Mouse (Mus musculus): ENCODE measurements around the gene Med13l.

The Med13l gene

GRCm38 (mm10) chr5:118704148-118704547, 143.7 kb downstream of the Med13l start:
- no peak for DNase-seq

DNA sequence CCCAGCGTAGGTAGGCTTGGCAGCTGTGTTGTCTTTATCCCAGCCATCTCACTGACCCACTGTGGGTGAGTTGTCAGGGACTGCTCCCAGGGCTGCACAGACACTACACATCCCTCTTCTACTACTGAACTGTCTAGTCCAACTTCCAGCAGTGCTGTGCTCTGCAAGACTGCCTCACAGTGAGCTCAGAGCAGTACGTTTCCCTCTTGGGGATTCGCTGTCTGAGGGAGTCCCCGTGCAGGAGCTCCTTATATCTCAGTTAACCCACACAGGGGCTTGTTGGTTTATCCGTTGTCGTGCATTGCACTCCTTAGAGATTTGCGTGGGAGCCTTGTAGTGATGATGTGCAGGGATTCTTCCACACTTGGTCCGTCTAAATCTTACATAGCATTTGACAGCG, 144.5 kb downstream of the Med13l start:
- DNase-seq: no peak

DNA sequence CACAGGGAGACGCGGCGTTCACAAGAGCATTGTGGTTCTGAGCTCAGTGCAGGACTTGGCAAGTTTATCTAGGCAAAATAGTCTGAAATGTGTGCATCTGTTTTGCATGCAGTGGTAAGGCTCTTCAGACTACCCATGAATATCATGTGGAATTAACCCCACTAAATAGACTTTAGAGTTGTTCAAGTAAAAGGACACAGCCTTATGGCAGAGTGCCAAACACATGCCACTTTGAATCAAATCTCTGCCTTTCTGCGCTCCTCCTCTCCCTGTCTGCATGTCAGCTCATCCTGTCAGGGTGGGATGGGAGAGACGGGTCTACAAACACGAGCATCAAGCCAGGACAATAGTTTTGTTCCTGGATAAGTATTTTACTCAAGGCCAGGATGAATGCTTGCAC, 145.5 kb downstream of the Med13l start:
- DNase-seq: no peak

DNA sequence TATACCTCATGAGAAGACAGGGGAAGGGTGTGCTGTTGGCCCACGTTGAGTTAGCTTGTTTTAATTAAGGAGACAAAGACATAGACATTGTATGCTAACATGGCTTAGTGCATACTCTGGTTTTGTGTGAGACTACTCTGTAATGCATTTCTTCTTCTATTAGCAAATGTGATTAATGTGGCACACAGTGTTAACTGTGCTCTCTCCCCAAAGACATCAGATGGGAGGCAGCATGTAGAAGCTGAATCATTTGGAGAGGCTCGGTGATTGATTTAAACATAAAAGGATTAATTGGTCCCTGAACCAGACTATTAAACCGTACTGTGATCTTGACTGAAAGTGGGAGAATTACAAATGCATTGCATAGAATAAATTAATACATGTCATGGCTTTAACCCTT, 145.9 kb downstream of the Med13l start:
- no peak for DNase-seq

DNA sequence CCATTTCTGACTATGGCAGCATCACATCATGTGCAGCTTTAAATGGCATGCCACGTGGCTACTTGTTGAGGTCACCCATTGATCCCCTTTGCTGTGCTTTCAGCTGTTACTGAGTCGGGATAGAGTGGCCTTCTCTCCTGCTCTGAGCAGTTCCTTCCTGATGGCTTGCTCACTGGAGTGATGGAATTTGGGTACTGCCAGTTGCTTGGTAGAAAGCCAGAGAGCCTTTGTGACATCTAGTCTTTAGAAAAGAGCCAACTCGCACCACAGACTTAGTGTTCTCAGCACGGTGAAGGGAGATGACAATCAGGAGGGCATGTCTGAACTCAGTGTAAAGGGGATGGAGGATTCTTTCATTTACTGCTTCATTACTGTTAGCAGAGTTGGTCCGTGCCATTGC, 147.0 kb downstream of the Med13l start:
- DNase-seq: no peak

GRCm38 (mm10) chr5:118708215-118708949, 147.9 kb downstream of the Med13l start:
- peak; percentile 84 for DNase-seq

GRCm38 (mm10) chr5:118709847-118710251, 149.4 kb downstream of the Med13l start:
- peak; percentile 52 for DNase-seq

GRCm38 (mm10) chr5:118715518-118715917, 155.0 kb downstream of the Med13l start:
- DNase-seq: no peak

GRCm38 (mm10) chr5:118716295-118717271, 156.1 kb downstream of the Med13l start:
- DNase-seq: no peak

DNA sequence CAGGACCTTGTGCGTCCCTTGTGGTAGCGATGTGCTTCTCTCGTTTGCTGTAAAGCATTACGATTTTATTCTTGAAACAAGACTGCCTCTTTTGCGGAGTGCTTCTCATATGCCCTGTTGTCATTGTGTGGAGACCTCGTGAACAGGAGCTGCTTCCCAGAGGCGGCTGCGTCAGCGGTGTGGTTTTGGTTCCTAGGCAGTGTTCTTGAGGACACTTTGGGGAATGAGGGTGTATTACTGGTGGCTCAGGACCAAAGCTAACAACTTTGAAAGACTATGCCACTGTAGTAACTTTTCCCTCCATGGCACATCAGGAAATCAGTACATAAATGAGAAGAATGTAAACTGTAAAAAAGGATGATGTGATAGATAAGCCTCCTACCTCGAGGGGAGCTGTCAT, 157.0 kb downstream of the Med13l start:
- no peak for DNase-seq

DNA sequence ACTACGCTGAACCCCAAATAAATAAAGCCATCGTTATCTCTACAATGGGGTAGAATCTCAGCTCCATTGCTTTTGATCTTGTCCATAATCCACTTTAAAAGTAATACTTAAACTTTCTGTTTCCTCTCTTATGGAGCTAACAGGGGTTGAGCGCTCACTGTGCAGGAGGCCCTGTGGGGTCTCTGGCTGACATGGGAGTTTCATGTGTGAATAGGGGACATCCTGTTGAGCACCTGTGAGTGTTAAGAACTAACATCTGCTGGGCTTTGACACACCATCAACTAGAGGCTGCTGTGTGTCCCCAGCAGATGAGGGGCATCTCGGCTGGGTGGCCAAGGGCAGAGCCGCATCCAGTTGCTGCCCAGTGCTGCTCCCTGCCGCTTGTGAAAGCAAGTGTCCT, 157.6 kb downstream of the Med13l start:
- no peak for DNase-seq

DNA sequence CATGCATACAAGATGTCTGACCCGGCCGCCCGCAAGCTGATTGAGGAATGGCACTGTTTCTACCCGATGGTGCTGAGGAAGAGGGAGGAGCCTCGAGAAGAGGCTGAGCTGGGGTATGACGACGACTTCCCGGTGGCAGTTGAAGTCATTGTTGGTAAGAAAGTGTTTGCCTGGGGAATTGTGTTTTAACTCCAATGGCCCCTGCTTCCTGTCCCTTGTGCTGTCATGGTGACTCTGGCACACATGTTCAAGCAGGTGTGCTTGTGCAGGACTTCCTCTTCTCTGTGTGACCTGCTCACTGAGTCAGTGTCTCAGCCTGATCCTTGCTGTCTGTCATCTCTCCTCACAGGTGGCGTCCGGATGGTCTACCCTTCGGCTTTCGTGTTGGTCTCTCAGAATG, 160.9 kb downstream of the Med13l start:
- no peak for DNase-seq

DNA sequence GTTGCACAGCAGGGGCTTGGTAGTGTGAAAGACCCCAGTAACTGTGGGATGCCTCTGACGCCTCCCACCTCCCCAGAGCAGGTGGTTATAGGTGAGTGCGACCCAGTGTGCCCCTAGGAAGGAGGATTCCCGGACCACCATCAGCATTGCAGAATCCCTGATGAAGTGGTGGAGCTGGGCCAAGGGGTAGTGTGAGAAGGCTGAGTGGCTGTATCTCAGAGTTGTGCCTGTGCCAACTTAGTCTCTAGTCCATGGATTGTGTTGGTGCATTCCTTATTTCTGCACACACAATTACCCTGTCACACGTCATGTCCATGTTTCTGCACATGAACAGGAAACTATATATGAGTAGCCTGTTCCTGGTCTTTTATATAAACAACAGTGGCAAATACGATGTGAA, 161.4 kb downstream of the Med13l start:
- no peak for DNase-seq

DNA sequence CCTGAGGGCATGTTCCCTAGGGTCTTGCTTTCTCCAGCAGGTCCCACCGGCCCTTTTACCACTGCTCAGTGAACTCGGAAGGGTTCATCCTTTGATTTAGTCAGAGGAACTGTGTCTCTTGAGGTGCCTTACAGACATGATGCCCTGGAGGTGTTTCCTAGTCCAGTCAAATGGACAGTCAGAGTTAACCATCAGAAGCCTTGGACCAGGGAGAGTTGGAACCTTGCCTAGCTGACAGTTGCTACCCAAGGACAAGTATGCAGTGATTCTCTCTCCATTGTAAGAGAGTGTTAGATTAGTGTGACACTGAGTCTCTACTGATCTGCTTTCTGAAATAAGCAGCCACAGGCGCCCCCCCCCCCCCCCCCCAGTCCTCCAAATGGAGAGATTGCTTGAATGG, 162.0 kb downstream of the Med13l start:
- no peak for DNase-seq

GRCm38 (mm10) chr5:118725425-118725824, 164.9 kb downstream of the Med13l start:
- DNase-seq: no peak

- peak; percentile 37 for DNase-seq
Measured at GRCm38 (mm10) chr5:118725886-118726505, 165.5 kb downstream of the Med13l start.

DNA sequence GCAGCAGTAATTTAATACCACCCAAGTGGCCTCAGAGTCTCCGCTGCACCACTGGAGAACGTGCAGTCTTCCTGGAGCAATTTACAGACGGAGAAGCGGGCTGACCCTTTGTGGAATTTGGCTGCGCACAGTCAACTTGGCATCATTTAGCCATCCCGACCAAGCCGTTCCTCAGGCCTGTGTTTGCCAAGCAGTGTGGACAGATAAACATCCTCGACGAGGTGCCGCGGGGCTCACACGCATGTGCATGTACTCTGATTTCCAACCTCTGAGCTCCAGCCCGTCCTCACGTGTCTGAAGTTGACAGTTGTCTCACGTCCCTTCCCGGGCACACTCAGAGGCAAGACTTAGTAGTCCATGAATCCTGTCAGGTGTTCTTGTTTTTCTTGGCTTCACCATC, 166.9 kb downstream of the Med13l start:
- no peak for DNase-seq

DNA sequence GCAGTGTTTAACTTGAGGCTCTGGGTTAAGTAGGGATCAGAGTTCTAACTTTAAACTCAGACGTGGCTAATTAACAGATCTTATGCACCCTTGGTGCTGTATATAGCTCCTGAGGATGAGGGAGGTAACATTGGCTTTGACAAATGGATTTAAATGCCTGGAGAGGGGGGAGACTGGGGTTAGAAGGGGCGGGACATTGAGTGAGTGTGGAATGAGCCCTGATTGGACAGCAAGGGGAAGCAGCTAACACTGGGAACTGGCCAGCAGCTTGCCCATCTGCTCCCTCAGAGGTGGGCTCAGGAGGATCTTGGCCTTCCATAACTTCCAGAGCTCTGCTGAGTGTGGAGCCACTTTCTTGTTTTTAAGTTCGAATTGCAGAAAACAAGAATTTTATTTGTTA, 171.7 kb downstream of the Med13l start:
- DNase-seq: no peak

- DNase-seq: no peak
Measured at GRCm38 (mm10) chr5:118732651-118733050, 172.2 kb downstream of the Med13l start.

DNA sequence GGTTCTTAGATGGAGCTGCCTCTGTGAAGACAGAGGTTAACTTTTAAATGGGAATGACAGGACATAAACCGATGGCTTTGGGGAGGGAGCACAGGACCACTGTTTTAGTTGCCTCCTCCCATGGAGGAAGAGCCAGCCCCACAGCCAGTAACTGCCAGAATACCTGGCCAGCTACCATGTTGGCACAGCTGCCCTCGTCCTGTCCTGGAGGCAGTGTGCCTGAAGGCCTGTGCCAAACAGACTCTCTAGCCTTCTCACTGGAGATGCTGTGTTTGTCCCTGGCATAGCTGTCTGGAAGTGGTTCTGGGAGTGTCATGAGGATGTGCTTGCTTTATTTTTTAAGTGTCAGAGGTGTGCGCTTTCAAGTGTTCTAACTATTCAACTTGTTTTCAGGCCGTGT, 173.1 kb downstream of the Med13l start:
- DNase-seq: no peak

DNA sequence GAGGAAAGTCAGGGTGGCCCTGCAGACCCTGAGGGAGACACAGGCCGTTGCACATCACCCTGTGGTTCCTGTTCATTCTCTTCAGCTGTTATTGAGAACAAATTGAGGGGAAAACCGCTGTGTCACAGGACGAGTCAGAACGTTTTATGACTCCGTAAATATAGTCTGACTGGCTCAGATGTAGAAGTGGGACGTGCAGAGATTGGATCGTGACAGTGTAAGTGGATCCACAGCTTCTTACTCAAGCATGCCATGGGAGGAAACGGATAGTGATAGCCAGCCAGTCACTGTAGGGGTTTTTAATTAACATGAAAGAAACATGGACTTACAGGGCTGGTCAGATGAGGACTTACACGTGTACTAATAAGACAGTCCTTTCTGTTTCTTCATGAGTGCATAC, 174.0 kb downstream of the Med13l start:
- no peak for DNase-seq

- DNase-seq: no peak
Measured at GRCm38 (mm10) chr5:118735738-118736137, 175.3 kb downstream of the Med13l start.

DNA sequence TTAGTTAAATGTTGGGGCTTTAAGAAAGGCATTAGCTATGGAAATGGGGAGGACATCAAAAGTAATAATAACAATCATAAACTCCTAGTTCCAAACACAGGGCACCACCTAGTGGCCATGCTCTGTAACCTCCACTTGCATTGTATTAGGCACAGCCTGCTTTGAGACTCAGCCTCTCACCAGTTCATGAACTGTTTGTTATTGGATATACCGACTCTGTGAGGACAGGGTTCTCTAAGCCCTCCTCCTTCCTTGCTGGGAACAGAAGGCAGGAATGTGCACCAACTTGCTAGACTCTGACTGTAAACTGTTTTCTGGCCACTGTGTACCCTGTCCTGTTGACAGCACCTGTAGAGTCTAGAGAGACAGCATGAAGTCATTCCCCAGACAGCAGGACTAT, 177.1 kb downstream of the Med13l start:
- DNase-seq: peak; percentile 81

DNA sequence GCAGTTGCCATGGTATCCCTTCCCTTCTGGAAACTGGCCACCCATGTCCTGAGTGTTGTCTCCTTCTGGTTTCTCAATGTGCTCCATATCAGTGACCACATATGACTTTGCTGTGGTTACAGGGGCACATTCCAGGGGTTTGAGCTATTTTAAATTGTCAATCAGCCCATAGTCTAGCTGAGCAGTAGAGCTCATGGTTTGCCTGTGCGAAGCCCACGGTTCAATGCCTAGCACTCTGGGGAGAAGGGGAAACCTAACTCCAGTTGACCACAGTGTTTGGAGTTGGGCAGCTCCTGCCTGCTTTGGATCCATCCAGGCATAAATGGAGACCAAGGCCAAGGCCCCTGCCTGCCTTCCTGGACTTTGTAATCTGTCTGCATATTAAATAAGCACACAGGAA, 182.6 kb downstream of the Med13l start:
- DNase-seq: no peak
